Mouse (Mus musculus): ENCODE results near the gene Epop. TPM values are rescaled to one million over a fixed set of nuclear protein-coding genes. Genes with fewer than 3 reads are reported as not detected.

The Epop gene
- polyA plus RNA-seq, 1 experiment: 3.3 TPM

GRCm38 (mm10) chr11:97626431-97626830 is 3.1 kb downstream of the Epop start:
- H3K4me3 ChIP-seq: no peak overlapping the region
- TF ChIP-seq MAX (IDR thresholded peaks at IDR 0.05; ENCODE audit: low read depth) (no peak), USF1 (IDR thresholded peaks at IDR 0.05; ENCODE audit: low read depth) (no peak), TCF3 (IDR thresholded peaks at IDR 0.05; ENCODE audit: insufficient read length, low read depth) (no peak), E2F4 (IDR thresholded peaks at IDR 0.05; ENCODE audit: insufficient read depth) (no peak), TCF12 (IDR thresholded peaks at IDR 0.05; ENCODE audit: insufficient read depth, poor library complexity, severe bottlenecking) (no peak), MYOG (IDR thresholded peaks at IDR 0.05; ENCODE audit: control insufficient read depth in 1 of 3, insufficient read depth in 1 of 3, insufficient read length in 2 of 3, low read depth in 2 of 3) (no peak), POLR2A (IDR thresholded peaks at IDR 0.05; ENCODE audit: insufficient read length, low read depth) (no peak), POLR2AphosphoS2 (IDR thresholded peaks at IDR 0.05; ENCODE audit: insufficient read length, low read depth) (no peak), SRF (IDR thresholded peaks at IDR 0.05; ENCODE audit: control insufficient read depth, insufficient read length, low read depth) (no peak), CEBPB (IDR thresholded peaks at IDR 0.05; ENCODE audit: insufficient read depth, poor library complexity, severe bottlenecking) (no peak)
- peaks cover 20% of the 10 kb centered on the region for H3K27me3 ChIP-seq (ENCODE audit: control insufficient read depth, insufficient read depth, insufficient read length)
- H3ac ChIP-seq (ENCODE audit: control insufficient read depth, insufficient read length): no peak overlapping the region
- no peak overlapping the region for H3K4me2 ChIP-seq (ENCODE audit: low read depth)
- no peaks in the 10 kb centered on the region for H3K79me2 ChIP-seq (ENCODE audit: control insufficient read depth, insufficient read depth)
- no peaks in the 10 kb centered on the region for H3K36me3 ChIP-seq (ENCODE audit: control insufficient read depth, insufficient read depth)

- Histone ChIP-seq H3K79me2 (ENCODE audit: control insufficient read depth, insufficient read depth) (no peaks in the 10 kb centered on the region), H3K36me3 (ENCODE audit: control insufficient read depth, insufficient read depth) (no peaks in the 10 kb centered on the region), H3K27me3 (ENCODE audit: control insufficient read depth, insufficient read depth, insufficient read length) (peaks cover 20% of the 10 kb centered on the region), H3K4me2 (ENCODE audit: low read depth) (no peak overlapping the region), H3ac (ENCODE audit: control insufficient read depth, insufficient read length) (no peak overlapping the region), H3K4me3 (no peak overlapping the region)
- TF ChIP-seq TCF3 (IDR thresholded peaks at IDR 0.05; ENCODE audit: insufficient read length, low read depth) (no peak), MYOD1 (IDR thresholded peaks at IDR 0.05; ENCODE audit: control insufficient read depth in 1 of 3, insufficient read length in 2 of 3, low read depth in 2 of 3) (no peak), REST (IDR thresholded peaks at IDR 0.05; ENCODE audit: insufficient read depth, insufficient read length) (no peak), MYOG (IDR thresholded peaks at IDR 0.05; ENCODE audit: control insufficient read depth in 1 of 3, insufficient read depth in 1 of 3, insufficient read length in 2 of 3, low read depth in 2 of 3) (no peak), POLR2AphosphoS2 (IDR thresholded peaks at IDR 0.05; ENCODE audit: insufficient read length, low read depth) (no peak), MAX (IDR thresholded peaks at IDR 0.05; ENCODE audit: low read depth) (no peak), TCF12 (IDR thresholded peaks at IDR 0.05; ENCODE audit: insufficient read depth, poor library complexity, severe bottlenecking) (no peak), POLR2A (IDR thresholded peaks at IDR 0.05; ENCODE audit: insufficient read length, low read depth) (no peak), USF1 (IDR thresholded peaks at IDR 0.05; ENCODE audit: low read depth) (no peak), CEBPB (IDR thresholded peaks at IDR 0.05; ENCODE audit: insufficient read depth, poor library complexity, severe bottlenecking) (no peak), E2F4 (IDR thresholded peaks at IDR 0.05; ENCODE audit: insufficient read depth) (no peak), SRF (IDR thresholded peaks at IDR 0.05; ENCODE audit: control insufficient read depth, insufficient read length, low read depth) (no peak)
These were observed 4.0 kb downstream of the Epop start for GRCm38 (mm10) chr11:97625551-97625950.

DNA sequence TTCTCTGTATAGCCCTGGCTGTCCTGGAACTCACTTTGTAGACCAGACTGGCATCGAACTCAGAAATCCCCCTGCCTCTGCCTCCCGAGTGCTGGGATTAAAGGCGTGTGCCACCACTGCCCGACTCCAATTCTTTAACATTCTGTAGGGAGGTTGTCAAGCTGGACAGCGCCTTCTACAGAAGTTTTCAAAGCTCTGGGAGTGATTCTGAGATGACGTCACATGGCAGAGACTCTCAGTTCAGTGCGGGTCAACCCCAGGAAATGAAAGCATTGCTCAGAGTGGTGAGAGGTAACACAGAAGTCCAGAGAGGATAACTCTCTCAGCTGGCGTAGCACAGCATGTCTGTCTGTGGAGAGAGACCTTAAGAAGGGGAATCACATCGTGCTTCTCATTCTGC is 6.3 kb downstream of the Epop start:
- H3K27me3 ChIP-seq (ENCODE audit: control insufficient read depth, insufficient read depth, insufficient read length): peaks cover 14% of the 10 kb centered on the region
- no peak overlapping the region for H3ac ChIP-seq (ENCODE audit: control insufficient read depth, insufficient read length)
- no peak overlapping the region for H3K4me3 ChIP-seq
- TF ChIP-seq POLR2A (IDR thresholded peaks at IDR 0.05; ENCODE audit: insufficient read length, low read depth) (no peak), POLR2AphosphoS2 (IDR thresholded peaks at IDR 0.05; ENCODE audit: insufficient read length, low read depth) (no peak), CEBPB (IDR thresholded peaks at IDR 0.05; ENCODE audit: insufficient read depth, poor library complexity, severe bottlenecking) (no peak), USF1 (IDR thresholded peaks at IDR 0.05; ENCODE audit: low read depth) (no peak), TCF3 (IDR thresholded peaks at IDR 0.05; ENCODE audit: insufficient read length, low read depth) (no peak), MYOG (IDR thresholded peaks at IDR 0.05; ENCODE audit: control insufficient read depth in 1 of 3, insufficient read depth in 1 of 3, insufficient read length in 2 of 3, low read depth in 2 of 3) (no peak), REST (IDR thresholded peaks at IDR 0.05; ENCODE audit: insufficient read depth, insufficient read length) (no peak), TCF12 (IDR thresholded peaks at IDR 0.05; ENCODE audit: insufficient read depth, poor library complexity, severe bottlenecking) (no peak), MAX (IDR thresholded peaks at IDR 0.05; ENCODE audit: low read depth) (no peak), MYOD1 (IDR thresholded peaks at IDR 0.05; ENCODE audit: control insufficient read depth in 1 of 3, insufficient read length in 2 of 3, low read depth in 2 of 3) (no peak), E2F4 (IDR thresholded peaks at IDR 0.05; ENCODE audit: insufficient read depth) (no peak), SRF (IDR thresholded peaks at IDR 0.05; ENCODE audit: control insufficient read depth, insufficient read length, low read depth) (no peak)
- no peaks in the 10 kb centered on the region for H3K36me3 ChIP-seq (ENCODE audit: control insufficient read depth, insufficient read depth)
- no peaks in the 10 kb centered on the region for H3K79me2 ChIP-seq (ENCODE audit: control insufficient read depth, insufficient read depth)
- H3K4me2 ChIP-seq (ENCODE audit: low read depth): no peak overlapping the region

GRCm38 (mm10) chr11:97622440-97622839 is 7.1 kb downstream of the Epop start:
- no peaks in the 10 kb centered on the region for H3K36me3 ChIP-seq (ENCODE audit: control insufficient read depth, insufficient read depth)

More at GRCm38 (mm10) chr11:97622440-97622839, 7.1 kb downstream of the Epop start:
- TF ChIP-seq REST (IDR thresholded peaks at IDR 0.05; ENCODE audit: insufficient read depth, insufficient read length) (no peak), CEBPB (IDR thresholded peaks at IDR 0.05; ENCODE audit: insufficient read depth, poor library complexity, severe bottlenecking) (no peak), POLR2AphosphoS2 (IDR thresholded peaks at IDR 0.05; ENCODE audit: insufficient read length, low read depth) (no peak), MYOD1 (IDR thresholded peaks at IDR 0.05; ENCODE audit: control insufficient read depth in 1 of 3, insufficient read length in 2 of 3, low read depth in 2 of 3) (no peak), MYOG (IDR thresholded peaks at IDR 0.05; ENCODE audit: control insufficient read depth in 1 of 3, insufficient read depth in 1 of 3, insufficient read length in 2 of 3, low read depth in 2 of 3) (no peak), USF1 (IDR thresholded peaks at IDR 0.05; ENCODE audit: low read depth) (no peak), TCF12 (IDR thresholded peaks at IDR 0.05; ENCODE audit: insufficient read depth, poor library complexity, severe bottlenecking) (no peak), E2F4 (IDR thresholded peaks at IDR 0.05; ENCODE audit: insufficient read depth) (no peak), POLR2A (IDR thresholded peaks at IDR 0.05; ENCODE audit: insufficient read length, low read depth) (no peak), MAX (IDR thresholded peaks at IDR 0.05; ENCODE audit: low read depth) (no peak), TCF3 (IDR thresholded peaks at IDR 0.05; ENCODE audit: insufficient read length, low read depth) (no peak), SRF (IDR thresholded peaks at IDR 0.05; ENCODE audit: control insufficient read depth, insufficient read length, low read depth) (no peak)
- Histone ChIP-seq H3K4me2 (ENCODE audit: low read depth) (no peak overlapping the region), H3K4me3 (no peak overlapping the region), H3K79me2 (ENCODE audit: control insufficient read depth, insufficient read depth) (no peaks in the 10 kb centered on the region), H3K27me3 (ENCODE audit: control insufficient read depth, insufficient read depth, insufficient read length) (peaks cover 17% of the 10 kb centered on the region), H3ac (ENCODE audit: control insufficient read depth, insufficient read length) (no peak overlapping the region)
